Mouse (Mus musculus) stomach, embryonic 14.5 days (tissue): Measurements from ENCODE around the gene Fam161a. TPM values are rescaled to one million over a fixed set of nuclear protein-coding genes. Genes with fewer than 3 reads are reported as not detected.
A peak's percentile ranks its signal among the peaks of the same experiment; 100 is the strongest.

Experiments used
- ATAC-seq: fragments of 200-750 bp; cut with Nextera tagmentation; 2 replicates; pipeline ENCODE4 v1.8.0; 2017; ENCODE audit warnings: low read depth, moderate TSS enrichment; ENCODE audit not compliant: insufficient number of reproducible peaks, insufficient read depth, low FRiP score
- H3K27ac ChIP-seq: fragments of 300-500 bp; sonication (generic); 2 replicates; pipeline ENCODE4 v1.5.1; 2014; ENCODE audit warnings: mild to moderate bottlenecking, low read length, moderate library complexity, mixed read lengths
- H3K27me3 ChIP-seq: fragments of 300-500 bp; sonication (generic); 2 replicates; pipeline ENCODE4 v1.6.1; 2014; ENCODE audit warnings: low read length, control low read depth, mixed read lengths; ENCODE audit not compliant: control insufficient read depth, insufficient read depth
- H3K36me3 ChIP-seq: fragments of 300-500 bp; sonication (generic); 2 replicates; pipeline ENCODE4 v1.6.1; 2014; ENCODE audit warnings: mild to moderate bottlenecking, control low read depth, low read length, moderate library complexity, mixed read lengths; ENCODE audit not compliant: control insufficient read depth, insufficient read depth
- H3K4me1 ChIP-seq: fragments of 300-500 bp; sonication (generic); 2 replicates; pipeline ENCODE4 v1.6.1; 2014; ENCODE audit warnings: low read length, control low read depth, mixed read lengths; ENCODE audit not compliant: control insufficient read depth, insufficient read depth
- H3K4me2 ChIP-seq: fragments of 300-500 bp; sonication (generic); replicated peaks from 2 replicates; pipeline ENCODE4 v1.6.1; 2014; ENCODE audit warnings: low read depth, low read length, control low read depth
- H3K4me3 ChIP-seq: fragments of 300-500 bp; sonication (generic); 2 replicates; pipeline ENCODE4 v1.5.1; 2014; ENCODE audit warnings: low read depth, low read length, control low read depth
- H3K9ac ChIP-seq: fragments of 300-500 bp; sonication (generic); replicated peaks from 2 replicates; pipeline ENCODE4 v1.6.1; 2014; ENCODE audit warnings: low read depth, mild to moderate bottlenecking, control low read depth, low read length, moderate library complexity, mixed read lengths
- H3K9me3 ChIP-seq: fragments of 300-500 bp; sonication (generic); 2 replicates; pipeline ENCODE4 v1.6.1; 2016; ENCODE audit warnings: low read depth, low read length, control low read depth; ENCODE audit not compliant: control insufficient read depth
- WGBS: fragments of 180-500 bp; shearing (Covaris S2); extraction: QIAGEN DNeasy Blood & Tissue Kit; methylation state at CpG from one replicate; pipeline ENCODE4 v1.1.7; 2014; 5-methylcytosine and 5-hydroxymethylcytosine counted together
- polyA plus RNA-seq: library from polyadenylated mRNA; unstranded; fragments of >200 nt; fragmentation: Nextera tagmentation; extraction: Ambion mirVana; gene quantifications from 2 replicates; pipeline ENCODE4 v1.2.1, GENCODE M21; 2014

Fam161a gene
- polyA plus RNA-seq, 1 experiment from 2014 or later: 12.1 TPM

- no peak overlapping the region for H3K9ac ChIP-seq
- no peak for ATAC-seq
- WGBS: 72% methylated on average over 6 of the region's 6 CpGs
- no peak overlapping the region; the same call in 1 of the 2 replicates for H3K4me3 ChIP-seq
- H3K4me1 ChIP-seq: peaks cover 6% of the 10 kb centered on the region; the same call in 1 of the 2 replicates
- no peak overlapping the region for H3K27ac ChIP-seq
- H3K27me3 ChIP-seq: no peaks in the 10 kb centered on the region
- H3K9me3 ChIP-seq: no peaks in the 10 kb centered on the region
- H3K36me3 ChIP-seq: no peaks in the 10 kb centered on the region
- H3K4me2 ChIP-seq: no peak overlapping the region
These were observed 24.5 kb upstream of the Fam161a start for GRCm38 (mm10) chr11:22982846-22983245.

GRCm38 (mm10) chr11:22985510-22985909 lies 21.8 kb upstream of the Fam161a start:
- Histone ChIP-seq H3K4me2 (no peak overlapping the region), H3K9me3 (no peaks in the 10 kb centered on the region), H3K27ac (no peak overlapping the region), H3K4me1 (peaks cover 6% of the 10 kb centered on the region; the same call in 1 of the 2 replicates), H3K36me3 (no peaks in the 10 kb centered on the region), H3K9ac (no peak overlapping the region), H3K27me3 (no peaks in the 10 kb centered on the region), H3K4me3 (no peak overlapping the region)
- ATAC-seq: no peak
- WGBS: 77% methylated on average over 3 of the region's 3 CpGs

GRCm38 (mm10) chr11:22987357-22987756 lies 20.0 kb upstream of the Fam161a start:
- no peak overlapping the region for H3K9ac ChIP-seq
- no peak overlapping the region for H3K27ac ChIP-seq
- H3K4me2 ChIP-seq: no peak overlapping the region
- no peaks in the 10 kb centered on the region for H3K27me3 ChIP-seq
- no peak for ATAC-seq
- H3K36me3 ChIP-seq: no peaks in the 10 kb centered on the region
- H3K9me3 ChIP-seq: no peaks in the 10 kb centered on the region
- H3K4me3 ChIP-seq: no peak overlapping the region
- 37% methylated on average over 2 of the region's 2 CpGs for WGBS
- H3K4me1 ChIP-seq: 0 out of 2 replicates have a peak, but pooled peaks cover 7% of the 10 kb centered on the region

- peak overlapping the region; percentile 81; the same call in 1 of the 2 replicates for H3K9ac ChIP-seq
- H3K4me2 ChIP-seq: peak overlapping the region; percentile 90
- H3K36me3 ChIP-seq: peaks cover 15% of the 10 kb centered on the region; the same call in 1 of the 2 replicates
- WGBS: 36% methylated on average over 1 of the region's 1 CpGs
- H3K9me3 ChIP-seq: no peaks in the 10 kb centered on the region
- H3K4me3 ChIP-seq: peak overlapping the region; percentile 84
- ATAC-seq: no peak; the same call in 1 of the 2 replicates
- H3K27me3 ChIP-seq: no peaks in the 10 kb centered on the region
- 0 out of 2 replicates have a peak, but pooled peaks cover 7% of the 10 kb centered on the region for H3K4me1 ChIP-seq
- H3K27ac ChIP-seq: peak overlapping the region; percentile 89
These were observed 17.5 kb upstream of the Fam161a start for GRCm38 (mm10) chr11:22989786-22990185.

- H3K9me3 ChIP-seq: no peaks in the 10 kb centered on the region
- no peaks in the 10 kb centered on the region for H3K27me3 ChIP-seq
- WGBS: under 1% methylated on average over 66 of the region's 66 CpGs
- H3K4me3 ChIP-seq: peak within 1 kb of the TSS; percentile 84
- peak within 1 kb of the TSS; percentile 90 for H3K4me2 ChIP-seq
- ATAC-seq: peak; percentile 99
- H3K4me1 ChIP-seq: 0 out of 2 replicates have a peak, but pooled peaks cover 7% of the 10 kb centered on the region
- peak within 1 kb of the TSS; percentile 89 for H3K27ac ChIP-seq
- peak within 1 kb of the TSS; percentile 81 for H3K9ac ChIP-seq
- H3K36me3 ChIP-seq: peaks cover 23% of the 10 kb centered on the region
These were observed 16.8 kb upstream of the Fam161a start, which contains the start of gene Cct4 for GRCm38 (mm10) chr11:22990393-22991126. Cct4 (plus strand) TSS chr11:22990519.

- WGBS: 8% methylated on average over 14 of the region's 14 CpGs
- no peaks in the 10 kb centered on the region for H3K9me3 ChIP-seq
- H3K27ac ChIP-seq: peak overlapping the region; percentile 89; the same call in 1 of the 2 replicates
- H3K27me3 ChIP-seq: no peaks in the 10 kb centered on the region
- no peak for ATAC-seq
- H3K4me2 ChIP-seq: peak overlapping the region; percentile 90
- peak overlapping the region; percentile 84 for H3K4me3 ChIP-seq
- H3K4me1 ChIP-seq: 0 out of 2 replicates have a peak, but pooled peaks cover 7% of the 10 kb centered on the region
- peak overlapping the region; percentile 81 for H3K9ac ChIP-seq
- H3K36me3 ChIP-seq: peaks cover 29% of the 10 kb centered on the region
These were observed 16.0 kb upstream of the Fam161a start for GRCm38 (mm10) chr11:22991218-22991835.

GRCm38 (mm10) chr11:22994271-22994670 lies 13.1 kb upstream of the Fam161a start:
- Histone ChIP-seq H3K4me3 (no peak overlapping the region), H3K36me3 (peaks cover 53% of the 10 kb centered on the region)
- no peak for ATAC-seq

GRCm38 (mm10) chr11:22995461-22995860 lies 11.9 kb upstream of the Fam161a start:
- Histone ChIP-seq H3K4me2 (no peak overlapping the region), H3K4me3 (no peak overlapping the region), H3K4me1 (0 out of 2 replicates have a peak, but pooled peaks cover 7% of the 10 kb centered on the region), H3K27ac (no peak overlapping the region), H3K9me3 (no peaks in the 10 kb centered on the region), H3K27me3 (no peaks in the 10 kb centered on the region), H3K9ac (no peak overlapping the region), H3K36me3 (peaks cover 65% of the 10 kb centered on the region)
- 92% methylated on average over 4 of the region's 4 CpGs for WGBS
- ATAC-seq: no peak

More at GRCm38 (mm10) chr11:22994271-22994670, 13.1 kb upstream of the Fam161a start:
- 89% methylated on average over 2 of the region's 2 CpGs for WGBS
- H3K27ac ChIP-seq: no peak overlapping the region
- H3K9ac ChIP-seq: no peak overlapping the region
- no peaks in the 10 kb centered on the region for H3K9me3 ChIP-seq
- H3K4me2 ChIP-seq: no peak overlapping the region
- H3K4me1 ChIP-seq: 0 out of 2 replicates have a peak, but pooled peaks cover 7% of the 10 kb centered on the region
- no peaks in the 10 kb centered on the region for H3K27me3 ChIP-seq
